Mouse (Mus musculus): ENCODE measurements around the gene Tmem175.

DNA sequence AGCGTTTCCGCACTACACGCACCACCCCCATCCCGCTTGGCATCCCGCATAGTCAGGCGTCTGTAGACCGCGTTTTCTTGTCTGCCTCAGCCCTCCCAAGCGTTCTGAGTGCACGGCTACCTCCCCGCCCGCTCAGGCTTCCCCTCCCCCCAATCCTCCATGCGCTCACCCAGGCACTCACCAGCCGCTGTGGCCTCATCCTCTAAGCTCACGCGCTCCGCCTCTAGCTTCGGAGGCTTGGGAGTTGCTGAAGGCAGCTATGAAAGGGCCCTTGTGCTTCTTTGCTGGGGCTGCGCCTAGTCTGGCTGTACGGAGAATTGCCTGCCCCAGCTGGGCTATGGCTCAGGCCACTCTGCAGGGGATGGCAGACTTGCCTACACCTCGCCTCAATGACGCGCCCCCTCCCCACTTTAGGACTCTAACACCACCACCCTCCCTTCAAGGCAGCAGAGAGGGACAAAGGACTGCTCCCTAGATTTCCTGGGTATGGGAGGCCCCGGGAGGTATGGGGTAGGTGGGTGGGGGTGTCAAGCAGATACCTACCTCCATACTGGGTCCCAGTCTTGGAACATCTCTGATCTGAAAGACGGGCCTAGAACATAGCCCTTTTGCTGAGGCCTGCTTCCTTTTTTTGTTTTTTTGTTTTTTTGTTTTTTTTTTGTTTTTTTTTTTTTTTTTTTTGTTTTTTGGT lies 48.2 kb downstream of the Tmem175 start:
- TF ChIP-seq EP300 (IDR thresholded peaks at IDR 0.05; ENCODE audit: low read depth) (no peak), CTCF (IDR thresholded peaks at IDR 0.05; ENCODE audit: low read depth) (no peak)
